Mouse (Mus musculus) stomach, postnatal 0 days (tissue): ENCODE measurements around the gene Fcgrt.

Experiments
- CTCF ChIP-seq: IDR thresholded peaks from 2 replicates; pipeline ENCODE4 v1.5.1; 2016; ENCODE audit warnings: antibody characterized with exemption, low read depth, mild to moderate bottlenecking, moderate library complexity
- EP300 ChIP-seq: optimal IDR thresholded peaks from 2 replicates; pipeline ENCODE3; 2016; ENCODE audit warnings: antibody characterized with exemption

DNA sequence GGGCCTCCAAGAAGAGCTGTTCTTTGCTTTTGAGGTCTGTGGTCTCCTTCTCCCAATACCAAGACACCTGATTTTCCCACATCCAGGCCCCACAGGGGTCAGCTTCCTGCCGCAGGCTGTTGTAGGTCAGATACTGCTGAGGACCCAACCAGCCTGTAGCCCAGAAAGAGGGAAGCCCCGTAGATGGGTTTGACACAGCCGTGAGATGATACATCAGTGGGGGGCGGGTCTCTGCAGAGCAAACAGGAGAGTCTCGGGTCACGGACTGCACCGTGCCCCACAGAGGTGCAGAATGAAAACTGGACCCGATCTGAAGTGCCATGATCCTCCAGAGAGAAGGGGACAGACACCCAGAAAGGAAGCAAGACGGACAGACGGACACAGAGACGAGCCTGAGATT, 1.2 kb downstream of the Fcgrt start:
- TF ChIP-seq CTCF (no peak), EP300 (no peak)
